Mouse (Mus musculus) kidney, postnatal 14 days (tissue): ENCODE data around the gene Tmem150a.

ENCODE experiments used
- DNase-seq: peaks from one replicate; pipeline ENCODE4 v3.0.0; 2022; ENCODE audit warnings: mixed read lengths

Tmem150a gene

DNA sequence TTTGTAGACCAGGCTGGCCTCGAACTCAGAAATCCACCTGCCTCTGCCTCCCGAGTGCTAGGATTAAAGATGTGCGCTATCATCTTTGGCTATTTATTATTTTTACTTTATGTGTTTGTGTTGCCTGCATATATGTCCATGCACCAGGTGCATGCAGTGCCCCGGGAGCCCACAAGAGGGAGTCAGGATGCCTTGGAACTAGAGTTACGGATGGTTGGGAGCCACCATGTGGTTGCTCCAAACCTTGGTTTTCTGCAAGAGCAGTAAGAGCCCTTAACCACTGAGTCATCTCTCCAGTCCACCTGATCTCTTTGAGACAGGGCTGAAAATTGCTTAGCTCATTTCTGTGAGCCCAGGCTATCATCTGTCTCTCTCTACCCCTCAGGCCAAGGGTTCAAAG lies 51.9 kb downstream of the Tmem150a start:
- DNase-seq, result peak; percentile 90
